Mouse (Mus musculus) heart, embryonic 11.5 days (tissue): ENCODE results near the gene Ppm1d. TPM values are rescaled to one million over a fixed set of nuclear protein-coding genes. Genes with fewer than 3 reads are reported as not detected.

Experiments used
- ATAC-seq: fragments of 200-750 bp; cut with Nextera tagmentation; replicated peaks from 2 replicates; pipeline ENCODE4 v1.8.0; 2017; ENCODE audit warnings: moderate library complexity; ENCODE audit not compliant: insufficient number of reproducible peaks, low FRiP score, low TSS enrichment
- H3K27ac ChIP-seq: fragments of 300-500 bp; sonication (generic); 2 replicates; pipeline ENCODE4 v1.5.1; 2014; ENCODE audit warnings: mild to moderate bottlenecking, low read depth, low read length
- H3K27me3 ChIP-seq: fragments of 300-500 bp; sonication (generic); 2 replicates; pipeline ENCODE4 v1.6.1; 2014; ENCODE audit warnings: mild to moderate bottlenecking, low read length, mixed read lengths; ENCODE audit not compliant: control insufficient read depth, insufficient read depth
- H3K36me3 ChIP-seq: fragments of 300-500 bp; sonication (generic); 2 replicates; pipeline ENCODE4 v1.6.1; 2014; ENCODE audit warnings: mild to moderate bottlenecking, low read length, moderate library complexity, mixed read lengths; ENCODE audit not compliant: control insufficient read depth, insufficient read depth
- H3K4me1 ChIP-seq: fragments of 300-500 bp; sonication (generic); 2 replicates; pipeline ENCODE4 v1.6.1; 2014; ENCODE audit warnings: low read length; ENCODE audit not compliant: control insufficient read depth, insufficient read depth
- H3K4me2 ChIP-seq: fragments of 300-500 bp; sonication (generic); 2 replicates; pipeline ENCODE4 v1.6.1; 2014; ENCODE audit warnings: mild to moderate bottlenecking, moderate library complexity
- H3K4me3 ChIP-seq: fragments of 300-500 bp; sonication (generic); 2 replicates; pipeline ENCODE4 v1.5.1; 2014; ENCODE audit warnings: low read depth, low read length
- H3K9ac ChIP-seq: fragments of 300-500 bp; sonication (generic); 2 replicates; pipeline ENCODE4 v1.6.1; 2014; ENCODE audit warnings: mild to moderate bottlenecking, low read depth, low read length, moderate library complexity
- H3K9me3 ChIP-seq: fragments of 300-500 bp; sonication (generic); replicated peaks from 2 replicates; pipeline ENCODE4 v1.6.1; 2016; ENCODE audit warnings: low read length; ENCODE audit not compliant: control insufficient read depth
- WGBS: fragments of 180-500 bp; shearing (Covaris S2); extraction: QIAGEN DNeasy Blood & Tissue Kit; methylation state at CpG from one replicate; pipeline ENCODE4 v1.1.7; 2014; ENCODE audit not compliant: insufficient replicate concordance; 5-methylcytosine and 5-hydroxymethylcytosine counted together
- polyA plus RNA-seq: library from polyadenylated mRNA; unstranded; fragments of >200 nt; fragmentation: Nextera tagmentation; extraction: Ambion mirVana; gene quantifications from 2 replicates; pipeline ENCODE4 v1.2.1, GENCODE M21; 2014

The Ppm1d gene
- polyA plus RNA-seq, 1 experiment from 2014 or later: 16.0 TPM

GRCm38 (mm10) chr11:85339173-85339831 is 28.3 kb downstream of the Ppm1d start:
- 75% methylated on average over 6 of the region's 6 CpGs for WGBS
- no peaks in the 10 kb centered on the region for H3K9me3 ChIP-seq
- no peak overlapping the region for H3K9ac ChIP-seq
- peaks cover 5% of the 10 kb centered on the region; the same call in 1 of the 2 replicates for H3K36me3 ChIP-seq
- ATAC-seq: peak; percentile 84
- H3K4me1 ChIP-seq: no peaks in the 10 kb centered on the region
- H3K27ac ChIP-seq: peak overlapping the region; percentile 70; the same call in 1 of the 2 replicates
- peak overlapping the region; percentile 29 for H3K4me2 ChIP-seq
- no peaks in the 10 kb centered on the region for H3K27me3 ChIP-seq
- no peak overlapping the region for H3K4me3 ChIP-seq

GRCm38 (mm10) chr11:85340070-85340616 is 29.1 kb downstream of the Ppm1d start:
- no peaks in the 10 kb centered on the region for H3K9me3 ChIP-seq
- peak; percentile 59; the same call in 1 of the 2 replicates for ATAC-seq
- no peaks in the 10 kb centered on the region for H3K27me3 ChIP-seq
- H3K36me3 ChIP-seq: peaks cover 5% of the 10 kb centered on the region; the same call in 1 of the 2 replicates
- H3K4me2 ChIP-seq: peak overlapping the region; percentile 35
- H3K9ac ChIP-seq: no peak overlapping the region
- no peak overlapping the region; the same call in 1 of the 2 replicates for H3K4me3 ChIP-seq
- H3K27ac ChIP-seq: peak overlapping the region; percentile 70
- 85% methylated on average over 7 of the region's 7 CpGs for WGBS
- no peaks in the 10 kb centered on the region for H3K4me1 ChIP-seq

- peaks cover 6% of the 10 kb centered on the region; the same call in 1 of the 2 replicates for H3K4me1 ChIP-seq
- peak within 1 kb of the TSS; percentile 87 for H3K9ac ChIP-seq
- H3K27ac ChIP-seq: peak within 1 kb of the TSS; percentile 15; the same call in 1 of the 2 replicates
- H3K4me3 ChIP-seq: peak within 1 kb of the TSS; percentile 82
- no peaks in the 10 kb centered on the region for H3K36me3 ChIP-seq
- peak within 1 kb of the TSS; percentile 85 for H3K4me2 ChIP-seq
- no peaks in the 10 kb centered on the region for H3K27me3 ChIP-seq
- H3K9me3 ChIP-seq: no peaks in the 10 kb centered on the region
- peak; percentile 98 for ATAC-seq
- WGBS: 0% methylated on average over 47 of the region's 47 CpGs
Measured at GRCm38 (mm10) chr11:85352539-85353380, 41.7 kb downstream of the Ppm1d start, which contains the start of gene Bcas3. Gene Bcas3, plus strand, starts transcription at chr11:85353167.

GRCm38 (mm10) chr11:85353819-85354218 is 42.8 kb downstream of the Ppm1d start:
- H3K9me3 ChIP-seq: no peaks in the 10 kb centered on the region
- H3K27ac ChIP-seq: no peak overlapping the region
- H3K4me2 ChIP-seq: peak overlapping the region; percentile 85
- no peaks in the 10 kb centered on the region for H3K36me3 ChIP-seq
- WGBS: 72% methylated on average over 4 of the region's 4 CpGs
- H3K4me1 ChIP-seq: peaks cover 6% of the 10 kb centered on the region; the same call in 1 of the 2 replicates
- peak overlapping the region; percentile 82 for H3K4me3 ChIP-seq
- H3K27me3 ChIP-seq: no peaks in the 10 kb centered on the region
- no peak overlapping the region for H3K9ac ChIP-seq
- no peak for ATAC-seq

- H3K27ac ChIP-seq: no peak overlapping the region
- ATAC-seq: no peak
- H3K4me2 ChIP-seq: no peak overlapping the region
- H3K36me3 ChIP-seq: no peaks in the 10 kb centered on the region
- H3K9me3 ChIP-seq: no peaks in the 10 kb centered on the region
- no peak overlapping the region for H3K4me3 ChIP-seq
- WGBS: 88% methylated on average over 6 of the region's 6 CpGs
- H3K9ac ChIP-seq: no peak overlapping the region
- no peaks in the 10 kb centered on the region for H3K27me3 ChIP-seq
- H3K4me1 ChIP-seq: no peaks in the 10 kb centered on the region
Measured at GRCm38 (mm10) chr11:85359641-85360040, 48.6 kb downstream of the Ppm1d start.

- Histone ChIP-seq H3K4me2 (no peak overlapping the region), H3K36me3 (peaks cover 2% of the 10 kb centered on the region; the same call in 1 of the 2 replicates), H3K4me1 (no peaks in the 10 kb centered on the region), H3K4me3 (no peak overlapping the region), H3K9me3 (no peaks in the 10 kb centered on the region), H3K9ac (no peak overlapping the region), H3K27me3 (no peaks in the 10 kb centered on the region), H3K27ac (no peak overlapping the region)
- no peak for ATAC-seq
- WGBS: 81% methylated on average over 8 of the region's 8 CpGs
Measured at GRCm38 (mm10) chr11:85361621-85362020, 50.6 kb downstream of the Ppm1d start.

- no peak for ATAC-seq
- H3K4me2 ChIP-seq: no peak overlapping the region
- H3K9ac ChIP-seq: no peak overlapping the region
- no peaks in the 10 kb centered on the region for H3K27me3 ChIP-seq
- no peaks in the 10 kb centered on the region for H3K4me1 ChIP-seq
- peaks cover 2% of the 10 kb centered on the region; the same call in 1 of the 2 replicates for H3K36me3 ChIP-seq
- no peaks in the 10 kb centered on the region for H3K9me3 ChIP-seq
- H3K27ac ChIP-seq: no peak overlapping the region
- H3K4me3 ChIP-seq: no peak overlapping the region
- WGBS: 89% methylated on average over 3 of the region's 3 CpGs
Measured at GRCm38 (mm10) chr11:85366168-85366567, 55.1 kb downstream of the Ppm1d start.

- Histone ChIP-seq H3K9me3 (no peaks in the 10 kb centered on the region), H3K27me3 (no peaks in the 10 kb centered on the region), H3K9ac (no peak overlapping the region), H3K4me2 (no peak overlapping the region), H3K4me3 (no peak overlapping the region), H3K4me1 (no peaks in the 10 kb centered on the region), H3K27ac (no peak overlapping the region), H3K36me3 (peaks cover 2% of the 10 kb centered on the region; the same call in 1 of the 2 replicates)
- no peak for ATAC-seq
- 72% methylated on average over 3 of the region's 3 CpGs for WGBS
Measured at GRCm38 (mm10) chr11:85367823-85368222, 56.8 kb downstream of the Ppm1d start.
